Mouse (Mus musculus) intestine, embryonic 14.5 days (tissue): ENCODE measurements around the gene Slc12a7. TPM values are rescaled to one million over a fixed set of nuclear protein-coding genes. Genes with fewer than 3 reads are reported as not detected.
"Not testable (repeated sequence)": the region's sequence is repeated elsewhere in the genome, so short reads cannot be mapped to it uniquely, and the experiment has no call there.

Experiments
- ATAC-seq: fragments of 200-750 bp; cut with Nextera tagmentation; replicated peaks from 2 replicates; pipeline ENCODE4 v1.8.0; 2017; ENCODE audit warnings: low read depth, moderate number of reproducible peaks, moderate TSS enrichment, moderate library complexity; ENCODE audit not compliant: low FRiP score, low TSS enrichment
- DNase-seq: peaks from one replicate; pipeline ENCODE4 v3.0.0-alpha.2; 2018; ENCODE audit warnings: low spot score
- H3K27ac ChIP-seq: fragments of 300-500 bp; sonication (generic); 2 replicates; pipeline ENCODE4 v1.5.1; 2014; ENCODE audit warnings: low read depth, mild to moderate bottlenecking, control low read depth
- H3K27me3 ChIP-seq: fragments of 300-500 bp; sonication (generic); replicated peaks from 2 replicates; pipeline ENCODE4 v1.6.1; 2014; ENCODE audit warnings: low read length, control low read depth; ENCODE audit not compliant: control insufficient read depth, insufficient read depth
- H3K36me3 ChIP-seq: fragments of 300-500 bp; sonication (generic); 2 replicates; pipeline ENCODE4 v1.6.1; 2014; ENCODE audit warnings: low read length, control low read depth; ENCODE audit not compliant: control insufficient read depth, insufficient read depth
- H3K4me1 ChIP-seq: fragments of 300-500 bp; sonication (generic); replicated peaks from 2 replicates; pipeline ENCODE4 v1.6.1; 2014; ENCODE audit warnings: low read length, control low read depth, mixed read lengths; ENCODE audit not compliant: control insufficient read depth, insufficient read depth
- H3K4me2 ChIP-seq: fragments of 300-500 bp; sonication (generic); 2 replicates; pipeline ENCODE4 v1.6.1; 2014; ENCODE audit warnings: low read length
- H3K4me3 ChIP-seq: fragments of 300-500 bp; sonication (generic); 2 replicates; pipeline ENCODE4 v1.5.1; 2014; ENCODE audit warnings: low read depth, low read length, control low read depth, mixed read lengths
- H3K9ac ChIP-seq: fragments of 300-500 bp; sonication (generic); 2 replicates; pipeline ENCODE4 v1.6.1; 2014; ENCODE audit warnings: mild to moderate bottlenecking, low read length
- H3K9me3 ChIP-seq: fragments of 300-500 bp; sonication (generic); 2 replicates; pipeline ENCODE4 v1.6.1; 2016; ENCODE audit warnings: low read length, control low read depth; ENCODE audit not compliant: control insufficient read depth
- WGBS: fragments of 180-500 bp; shearing (Covaris S2); extraction: QIAGEN DNeasy Blood & Tissue Kit; methylation state at CpG from one replicate; pipeline ENCODE4 v1.1.7; 2014; 5-methylcytosine and 5-hydroxymethylcytosine counted together
- polyA plus RNA-seq: library from polyadenylated mRNA; unstranded; fragments of >200 nt; fragmentation: Nextera tagmentation; extraction: Ambion mirVana; gene quantifications from 2 replicates; pipeline ENCODE4 v1.2.1, GENCODE M21; 2014

The Slc12a7 gene
- polyA plus RNA-seq, 1 experiment from 2014 or later = 32.8 TPM

- Histone ChIP-seq H3K9me3 (no peaks in the 10 kb centered on the region), H3K4me1 (peaks cover 6% of the 10 kb centered on the region), H3K4me2 (no peak overlapping the region), H3K9ac (no peak overlapping the region), H3K27ac (no peak overlapping the region), H3K36me3 (no peaks in the 10 kb centered on the region), H3K4me3 (no peak overlapping the region), H3K27me3 (peaks cover 2% of the 10 kb centered on the region; the same call in 1 of the 2 replicates)
- WGBS = 32% methylated on average over 2 of the region's 2 CpGs
- DNase-seq = no peak
- no peak for ATAC-seq
Observed at GRCm38 (mm10) chr13:73727621-73728025, 5.3 kb upstream of the Slc12a7 start.

- ATAC-seq = no peak
- Histone ChIP-seq H3K27me3 (peaks cover 4% of the 10 kb centered on the region), H3K4me1 (peaks cover 7% of the 10 kb centered on the region), H3K4me2 (no peak overlapping the region), H3K27ac (no peak overlapping the region), H3K4me3 (no peak overlapping the region), H3K9me3 (no peaks in the 10 kb centered on the region), H3K36me3 (no peaks in the 10 kb centered on the region), H3K9ac (no peak overlapping the region)
- no peak for DNase-seq
Observed at GRCm38 (mm10) chr13:73728633-73729032, 4.3 kb upstream of the Slc12a7 start.

DNA sequence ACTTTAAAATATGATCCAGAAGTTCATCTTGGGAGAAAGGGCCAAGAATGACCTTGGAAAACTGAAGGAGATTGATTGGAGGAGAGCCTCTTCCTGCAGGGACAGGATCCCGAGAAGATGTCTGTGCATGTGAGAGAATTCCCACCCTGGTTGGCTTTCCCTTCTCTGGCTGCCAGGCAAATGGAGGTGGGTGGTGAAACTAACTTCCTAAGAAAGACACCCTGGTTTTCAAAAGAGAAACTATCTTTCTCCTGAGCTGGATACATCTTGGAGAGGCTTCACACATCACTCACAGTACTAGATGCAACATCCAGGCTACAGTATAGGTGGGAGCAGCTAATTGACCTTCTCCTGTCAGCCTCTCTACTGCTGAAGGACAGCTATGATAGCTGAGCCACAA is 2.0 kb upstream of the Slc12a7 start:
- ATAC-seq (no peak), DNase-seq (no peak)
- WGBS = 54% methylated on average over 1 of the region's 1 CpGs
- no peak overlapping the region for H3K4me3 ChIP-seq
- no peaks in the 10 kb centered on the region for H3K36me3 ChIP-seq
- peaks cover 4% of the 10 kb centered on the region for H3K27me3 ChIP-seq
- H3K9ac ChIP-seq = no peak overlapping the region
- H3K4me1 ChIP-seq = peaks cover 7% of the 10 kb centered on the region
- H3K27ac ChIP-seq = no peak overlapping the region
- H3K4me2 ChIP-seq = no peak overlapping the region
- no peaks in the 10 kb centered on the region for H3K9me3 ChIP-seq

- DNase-seq (no peak), ATAC-seq (no peak; the same call in 1 of the 2 replicates)
- Histone ChIP-seq H3K9me3 (no peaks in the 10 kb centered on the region), H3K4me3 (peak overlapping the region; percentile 27), H3K36me3 (no peaks in the 10 kb centered on the region), H3K27me3 (peaks cover 4% of the 10 kb centered on the region), H3K4me1 (peaks cover 7% of the 10 kb centered on the region), H3K4me2 (peak overlapping the region; percentile 68), H3K9ac (no peak overlapping the region), H3K27ac (no peak overlapping the region)
- 64% methylated on average over 7 of the region's 7 CpGs for WGBS
Observed at GRCm38 (mm10) chr13:73732235-73732634, 659 bp upstream of the Slc12a7 start.

GRCm38 (mm10) chr13:73734379-73734778 is 1.5 kb downstream of the Slc12a7 start:
- Histone ChIP-seq H3K4me2 (no peak overlapping the region), H3K36me3 (no peaks in the 10 kb centered on the region), H3K9ac (no peak overlapping the region), H3K27me3 (peaks cover 4% of the 10 kb centered on the region), H3K9me3 (no peaks in the 10 kb centered on the region), H3K4me1 (peaks cover 7% of the 10 kb centered on the region), H3K27ac (no peak overlapping the region), H3K4me3 (no peak overlapping the region)
- no peak for DNase-seq
- 89% methylated on average over 1 of the region's 1 CpGs for WGBS
- no peak for ATAC-seq

GRCm38 (mm10) chr13:73735270-73735669 is 2.4 kb downstream of the Slc12a7 start:
- Histone ChIP-seq H3K27me3 (peaks cover 4% of the 10 kb centered on the region), H3K4me2 (no peak overlapping the region), H3K4me3 (no peak overlapping the region), H3K9me3 (no peaks in the 10 kb centered on the region), H3K9ac (no peak overlapping the region), H3K36me3 (no peaks in the 10 kb centered on the region), H3K27ac (no peak overlapping the region), H3K4me1 (peaks cover 7% of the 10 kb centered on the region)
- WGBS = 50% methylated on average over 8 of the region's 8 CpGs
- ATAC-seq (peak; percentile 60), DNase-seq (peak; percentile 66)

GRCm38 (mm10) chr13:73735928-73736327 is 3.0 kb downstream of the Slc12a7 start:
- WGBS = 70% methylated on average over 2 of the region's 2 CpGs

GRCm38 (mm10) chr13:73736943-73737342 is 4.0 kb downstream of the Slc12a7 start:
- H3K9me3 ChIP-seq = no peaks in the 10 kb centered on the region
- H3K36me3 ChIP-seq = no peaks in the 10 kb centered on the region
- H3K4me1 ChIP-seq = peaks cover 7% of the 10 kb centered on the region
- DNase-seq (no peak), ATAC-seq (no peak)
- H3K4me3 ChIP-seq = no peak overlapping the region
- no peak overlapping the region for H3K27ac ChIP-seq
- H3K9ac ChIP-seq = no peak overlapping the region
- H3K27me3 ChIP-seq = peaks cover 4% of the 10 kb centered on the region
- H3K4me2 ChIP-seq = no peak overlapping the region
- 88% methylated on average over 3 of the region's 3 CpGs for WGBS

More at GRCm38 (mm10) chr13:73735928-73736327, 3.0 kb downstream of the Slc12a7 start:
- DNase-seq (no peak), ATAC-seq (no peak)
- peaks cover 4% of the 10 kb centered on the region for H3K27me3 ChIP-seq
- H3K27ac ChIP-seq = no peak overlapping the region
- no peaks in the 10 kb centered on the region for H3K36me3 ChIP-seq
- H3K4me3 ChIP-seq = no peak overlapping the region
- no peak overlapping the region for H3K4me2 ChIP-seq
- no peaks in the 10 kb centered on the region for H3K9me3 ChIP-seq
- no peak overlapping the region for H3K9ac ChIP-seq
- peaks cover 7% of the 10 kb centered on the region for H3K4me1 ChIP-seq

GRCm38 (mm10) chr13:73740399-73740944 is 7.6 kb downstream of the Slc12a7 start:
- not testable (repeated sequence) for H3K4me1 ChIP-seq, H3K27ac ChIP-seq, H3K9me3 ChIP-seq, H3K4me2 ChIP-seq, H3K36me3 ChIP-seq, DNase-seq, H3K9ac ChIP-seq, H3K4me3 ChIP-seq, ATAC-seq, H3K27me3 ChIP-seq
- 39% methylated on average over 2 of the region's 2 CpGs for WGBS
